Mouse (Mus musculus) kidney, adult 8-10 months (tissue): ENCODE data around the gene Ccdc60.
"Not testable (repeated sequence)": the region's sequence is repeated elsewhere in the genome, so short reads cannot be mapped to it uniquely, and the experiment has no call there.

Source experiments
- DNase-seq, 2 experiments: peaks; one replicate each; pipeline ENCODE4 v3.0.0; 2022

The Ccdc60 gene

DNA sequence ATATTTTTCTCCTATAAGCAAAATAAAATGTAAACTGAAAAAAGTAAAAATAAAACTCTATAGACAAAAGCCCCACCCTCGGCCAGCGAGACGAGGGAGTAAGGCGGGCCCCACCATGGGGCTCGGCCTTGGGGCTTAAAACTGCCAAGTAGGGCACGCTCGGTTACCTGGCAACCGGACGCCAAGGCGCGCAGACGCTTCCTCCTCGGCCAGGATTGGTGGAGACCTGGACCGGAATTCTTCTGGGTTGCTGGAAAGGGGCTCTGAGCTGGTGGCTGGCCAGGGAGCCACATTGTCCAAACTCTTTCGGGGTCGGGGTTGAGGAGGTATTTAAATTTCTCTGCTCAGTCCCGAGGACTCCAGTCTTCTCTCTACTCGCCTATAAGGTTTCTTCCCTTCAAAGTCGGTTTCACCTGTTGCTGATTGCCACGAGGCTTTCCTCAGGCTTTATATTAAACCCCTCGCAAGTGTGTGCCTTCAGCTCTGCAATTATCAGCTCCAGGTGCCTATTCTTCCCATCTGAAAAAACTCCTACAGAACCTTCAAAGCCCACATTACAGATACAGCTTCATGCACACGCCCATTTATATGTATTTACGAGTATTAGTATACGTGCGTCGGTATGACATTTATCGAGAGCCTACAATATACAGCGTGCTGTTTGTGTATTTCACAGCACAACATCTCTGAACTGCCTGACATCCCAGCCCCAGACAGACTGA lies at the start of gene Ccdc60:
TSS of gene Ccdc60 (minus strand) at position 137 of the 722 bp plus-strand sequence.
- peak in 1 of 2 experiments; percentile 17 for DNase-seq

DNA sequence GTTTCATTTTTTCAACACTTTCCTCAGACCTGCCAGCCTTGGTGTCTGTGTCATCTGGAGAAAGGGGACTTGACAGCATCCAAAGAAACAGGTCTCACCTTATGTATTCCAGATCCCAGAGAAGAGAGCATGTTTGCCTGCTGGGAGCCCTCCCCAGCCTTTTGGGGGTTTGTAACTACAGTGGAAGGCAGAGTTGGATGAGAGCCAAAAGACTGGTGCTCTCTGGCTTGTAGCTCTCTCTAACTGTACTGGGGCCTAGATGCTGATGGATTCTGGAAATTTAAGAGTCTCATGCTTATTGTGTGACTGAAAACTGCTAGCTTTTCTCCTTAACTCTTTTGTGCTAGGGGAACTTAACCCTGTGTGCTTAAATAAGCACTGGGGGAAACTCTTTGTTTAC lies 47.4 kb upstream of the Ccdc60 start:
- DNase-seq, result no peak

DNA sequence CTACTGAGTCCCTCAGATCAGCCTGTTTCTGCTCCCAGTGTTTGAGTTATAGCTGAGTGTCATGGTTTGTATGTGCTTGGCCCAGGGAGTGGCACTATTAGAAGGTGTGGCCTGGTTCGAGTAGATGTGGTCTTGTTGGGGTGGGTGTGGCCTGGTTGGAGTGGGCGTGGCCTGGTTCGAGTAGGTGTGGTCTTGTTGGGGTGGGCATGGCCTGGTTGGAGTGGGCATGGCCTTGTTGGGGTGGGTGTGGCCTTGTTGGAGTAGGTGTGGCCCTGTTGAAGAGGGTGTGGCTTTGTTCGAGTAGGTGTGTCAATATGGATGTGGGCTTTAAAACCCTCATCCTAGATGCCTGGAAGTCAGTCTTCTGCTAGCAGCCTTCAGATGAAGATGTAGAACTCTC lies 40.1 kb upstream of the Ccdc60 start:
- DNase-seq, result no peak

- no peak for DNase-seq
Observed at GRCm38 (mm10) chr5:116323401-116323800, 34.6 kb upstream of the Ccdc60 start.

GRCm38 (mm10) chr5:116322365-116323027 lies 33.7 kb upstream of the Ccdc60 start:
- DNase-seq, result no peak

- no peak for DNase-seq
Observed at GRCm38 (mm10) chr5:116313711-116314110, 24.9 kb upstream of the Ccdc60 start.

DNA sequence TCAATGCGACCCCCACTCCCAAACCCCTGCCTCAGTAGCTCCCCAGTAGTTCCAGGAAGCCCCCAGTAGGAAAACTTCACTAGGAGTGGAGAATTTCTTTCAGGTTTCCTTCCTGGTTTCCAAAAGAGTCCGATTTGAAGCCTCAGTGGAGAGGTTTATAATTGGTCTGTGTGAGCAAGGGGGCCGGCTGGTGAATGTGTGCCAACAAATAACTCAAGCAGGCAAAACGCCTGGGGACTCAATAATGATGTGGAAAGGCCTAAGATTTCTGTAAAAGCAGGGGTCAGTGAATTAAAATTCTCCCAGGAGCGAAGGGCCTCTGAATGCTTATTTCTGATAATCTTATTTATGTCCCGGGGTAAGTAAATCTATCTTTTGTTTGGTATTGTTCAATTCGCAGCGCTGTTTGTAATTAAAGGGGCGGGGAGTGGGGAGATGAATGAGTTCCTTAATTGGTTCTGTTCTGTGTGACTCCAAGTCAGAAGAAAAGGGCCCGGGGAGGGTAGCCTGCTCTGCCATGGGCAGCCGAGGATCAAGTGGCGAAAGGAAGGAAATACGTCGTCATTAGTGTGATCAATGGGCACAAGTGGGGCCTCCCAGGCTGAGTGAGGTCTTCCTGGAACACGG lies 23.4 kb upstream of the Ccdc60 start:
- DNase-seq, result no peak

DNA sequence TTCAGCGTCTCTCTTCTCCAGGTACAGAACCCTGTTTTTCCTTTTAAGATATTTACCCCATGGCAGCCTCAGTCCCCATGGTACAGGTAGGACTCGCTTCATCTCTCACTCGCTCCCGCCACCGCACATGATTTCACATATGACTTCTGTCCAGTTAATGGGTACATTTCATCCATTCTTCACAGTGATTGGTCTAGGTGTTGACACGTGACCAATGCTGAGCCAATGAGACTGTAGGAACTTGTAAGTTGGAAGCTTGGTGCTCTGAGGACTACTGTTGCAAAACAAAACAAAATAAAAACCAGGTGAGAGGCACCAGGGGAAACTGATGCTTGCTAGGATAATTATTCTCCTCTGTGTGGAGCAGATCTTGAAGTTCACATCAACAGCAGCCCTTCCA lies 22.9 kb upstream of the Ccdc60 start:
- DNase-seq, result no peak

GRCm38 (mm10) chr5:116309383-116309801 lies 20.6 kb upstream of the Ccdc60 start:
- DNase-seq, result peak; percentile 9 to 27

DNA sequence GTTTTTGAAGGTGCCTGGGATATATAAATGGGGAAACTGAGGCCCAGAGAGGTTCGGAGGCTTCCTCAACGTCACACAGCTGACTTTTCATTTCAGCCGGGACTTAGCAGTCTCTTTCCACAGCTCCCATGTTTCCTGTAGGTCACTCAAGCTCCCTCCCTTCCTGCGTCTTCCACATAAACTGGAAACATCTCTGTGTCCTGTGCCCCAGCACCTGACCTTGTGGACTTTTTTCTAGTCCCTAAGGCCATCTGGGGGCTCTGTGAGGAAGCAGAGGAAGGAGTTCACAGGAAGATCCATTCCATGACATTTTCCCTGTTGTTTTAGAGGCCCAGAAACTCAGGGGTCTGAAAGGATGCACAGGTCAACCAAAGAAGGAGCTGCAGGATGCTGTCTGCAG lies 16.8 kb upstream of the Ccdc60 start:
- DNase-seq, result no peak

GRCm38 (mm10) chr5:116305146-116305545 lies 16.4 kb upstream of the Ccdc60 start:
- not testable (repeated sequence) for DNase-seq

DNA sequence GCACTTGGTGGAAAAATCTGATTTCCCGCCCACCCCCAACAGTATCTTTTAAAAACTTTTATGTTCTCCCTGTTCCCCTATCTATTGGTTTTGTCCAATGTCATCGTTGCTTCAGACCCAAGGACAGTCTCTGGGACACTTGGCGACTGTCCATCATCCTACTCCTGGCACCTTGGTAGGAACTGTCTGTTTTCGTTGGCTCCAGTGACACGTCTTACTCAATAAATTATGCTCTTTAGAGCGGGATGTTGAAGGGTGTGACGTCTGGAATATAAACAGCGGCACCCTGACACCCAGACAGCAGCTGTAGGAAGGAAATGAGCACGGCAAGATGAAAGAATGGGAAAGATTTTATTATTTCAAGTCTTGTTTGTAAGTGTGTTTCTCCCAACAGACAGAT lies 12.2 kb upstream of the Ccdc60 start:
- DNase-seq, result no peak

- no peak for DNase-seq
Observed at GRCm38 (mm10) chr5:116293501-116293900, 4.7 kb upstream of the Ccdc60 start.

DNA sequence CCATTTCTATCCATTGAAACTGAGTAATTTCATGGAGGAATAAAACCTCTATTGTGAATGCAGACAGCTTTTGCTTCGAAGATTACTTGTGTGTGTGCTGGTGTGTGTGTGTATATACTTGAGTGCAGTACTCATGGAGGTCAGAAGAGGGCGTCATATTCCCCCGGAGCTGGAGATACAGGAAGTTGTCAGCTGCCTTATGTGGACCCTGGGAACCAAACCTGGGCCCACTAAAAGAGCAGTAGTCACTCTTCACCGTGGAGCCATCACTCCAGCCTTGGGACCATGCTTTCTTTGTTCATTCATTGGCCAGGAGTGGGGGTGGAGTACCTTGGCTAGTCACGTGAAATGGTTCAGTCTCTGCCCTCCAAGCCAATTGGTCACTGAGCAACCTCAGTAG lies 1.8 kb upstream of the Ccdc60 start:
- DNase-seq, result no peak

- DNase-seq, result no peak
Observed at GRCm38 (mm10) chr5:116289897-116290296, 1.1 kb upstream of the Ccdc60 start.

DNA sequence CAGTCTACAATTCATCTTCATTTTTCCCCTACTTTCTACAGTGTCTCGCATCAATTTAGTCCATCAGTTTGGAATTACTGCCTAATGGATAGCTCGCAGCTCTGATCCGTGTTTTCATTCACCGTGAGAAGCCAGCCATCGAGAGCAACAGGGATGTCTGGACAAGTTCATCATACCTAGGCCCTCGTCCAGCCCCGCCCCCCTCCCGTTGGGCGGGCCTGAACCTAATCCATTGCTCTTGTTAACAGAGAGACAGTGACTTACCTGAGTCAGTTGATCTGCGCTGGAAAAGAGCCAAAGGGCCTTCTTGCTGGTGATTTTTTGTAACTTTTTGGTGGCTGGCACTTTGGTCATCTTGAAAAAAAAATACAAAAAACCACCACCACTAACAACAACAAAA lies 602 bp downstream of the Ccdc60 start:
- DNase-seq, result no peak

DNA sequence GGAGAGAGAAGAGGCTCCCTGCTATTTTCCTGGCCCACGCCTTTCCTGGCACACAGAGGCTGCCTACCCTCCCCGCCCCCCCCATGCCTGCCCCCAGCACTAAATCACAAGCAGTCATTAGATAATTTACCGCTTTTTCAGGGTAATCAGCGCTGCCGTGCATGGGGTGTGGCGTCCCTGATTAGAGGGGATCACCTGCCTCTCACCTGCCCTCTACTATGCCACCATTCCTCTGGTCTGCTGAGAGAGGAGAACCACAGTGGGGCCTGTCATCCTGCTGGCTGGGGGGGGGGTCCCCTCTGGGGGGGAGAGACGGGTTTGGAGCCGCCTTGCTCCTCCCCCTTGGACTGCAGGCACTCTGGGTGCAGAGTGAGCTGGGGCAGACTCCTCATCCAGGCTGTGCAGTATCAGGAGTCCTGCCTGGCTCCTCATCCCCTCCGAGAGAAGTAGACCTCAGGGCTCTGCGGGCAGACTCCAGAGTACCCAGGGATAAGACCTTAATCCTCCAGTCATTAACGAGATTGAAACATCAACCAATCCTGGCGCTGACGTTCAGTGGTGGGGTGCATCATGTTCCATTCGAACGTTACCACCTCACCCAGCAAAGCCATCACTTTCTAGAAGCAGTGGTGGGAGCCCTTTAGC lies 3.1 kb downstream of the Ccdc60 start:
- no peak for DNase-seq

GRCm38 (mm10) chr5:116280518-116280917 lies 8.3 kb downstream of the Ccdc60 start:
- no peak for DNase-seq

GRCm38 (mm10) chr5:116278436-116278918 lies 10.3 kb downstream of the Ccdc60 start:
- no peak for DNase-seq

DNA sequence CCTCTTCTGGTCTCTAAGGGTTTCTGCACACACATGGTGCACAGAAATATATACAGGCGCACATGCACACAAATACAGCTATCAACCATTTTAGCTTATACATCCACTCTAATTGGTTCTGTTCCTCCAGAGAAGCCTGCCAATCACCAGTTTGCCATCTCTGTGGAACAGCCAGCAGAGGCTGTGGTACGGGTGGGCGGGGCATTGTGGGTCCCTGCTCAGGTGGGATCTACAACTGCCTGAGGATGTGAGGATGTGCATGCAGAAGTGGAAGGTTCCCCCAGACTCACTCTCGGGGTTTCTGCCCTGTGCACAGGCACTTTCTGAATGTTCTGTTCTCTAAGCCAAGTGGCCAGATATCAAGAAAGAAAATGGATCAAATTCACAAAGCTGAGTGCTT lies 10.8 kb downstream of the Ccdc60 start:
- no peak for DNase-seq

GRCm38 (mm10) chr5:116274818-116275217 lies 14.0 kb downstream of the Ccdc60 start:
- no peak for DNase-seq

- no peak for DNase-seq
Observed at GRCm38 (mm10) chr5:116274365-116274764, 14.4 kb downstream of the Ccdc60 start.

- DNase-seq, result no peak
Observed at GRCm38 (mm10) chr5:116271511-116272227, 17.1 kb downstream of the Ccdc60 start.
